Mouse (Mus musculus) lung, embryonic 16.5 days (tissue): ENCODE results near the gene Faxc. TPM values are rescaled to one million over a fixed set of nuclear protein-coding genes. Genes with fewer than 3 reads are reported as not detected.

Experiments
- ATAC-seq: fragments of 200-750 bp; cut with Nextera tagmentation; 2 replicates; pipeline ENCODE4 v1.8.0; 2017; ENCODE audit warnings: low read depth, mild to moderate bottlenecking, moderate library complexity
- H3K27ac ChIP-seq: fragments of 300-500 bp; sonication (generic); 2 replicates; pipeline ENCODE4 v1.5.1; 2014; ENCODE audit warnings: mild to moderate bottlenecking, control low read depth, low read length
- H3K27me3 ChIP-seq: fragments of 300-500 bp; sonication (generic); 2 replicates; pipeline ENCODE4 v1.6.1; 2014; ENCODE audit warnings: low read depth, low read length, mixed read lengths; ENCODE audit not compliant: control insufficient read depth, insufficient read depth
- H3K36me3 ChIP-seq: fragments of 300-500 bp; sonication (generic); 2 replicates; pipeline ENCODE4 v1.6.1; 2014; ENCODE audit warnings: low read length; ENCODE audit not compliant: control insufficient read depth, insufficient read depth
- H3K4me1 ChIP-seq: fragments of 300-500 bp; sonication (generic); replicated peaks from 2 replicates; pipeline ENCODE4 v1.6.1; 2014; ENCODE audit warnings: low read length, mixed read lengths; ENCODE audit not compliant: control insufficient read depth, insufficient read depth
- H3K4me2 ChIP-seq: fragments of 300-500 bp; sonication (generic); 2 replicates; pipeline ENCODE4 v1.6.1; 2014; ENCODE audit warnings: low read depth, low read length, control low read depth
- H3K4me3 ChIP-seq: fragments of 300-500 bp; sonication (generic); 2 replicates; pipeline ENCODE4 v1.5.1; 2014; ENCODE audit warnings: mild to moderate bottlenecking, low read length, control low read depth
- H3K9ac ChIP-seq: fragments of 300-500 bp; sonication (generic); 2 replicates; pipeline ENCODE4 v1.6.1; 2014; ENCODE audit warnings: low read length, control low read depth
- H3K9me3 ChIP-seq: fragments of 300-500 bp; sonication (generic); 2 replicates; pipeline ENCODE4 v1.6.1; 2016; ENCODE audit warnings: low read length; ENCODE audit not compliant: control insufficient read depth
- WGBS: fragments of 180-500 bp; shearing (Covaris S2); extraction: QIAGEN DNeasy Blood & Tissue Kit; methylation state at CpG from one replicate; pipeline ENCODE4 v1.1.7; 2014; 5-methylcytosine and 5-hydroxymethylcytosine counted together
- polyA plus RNA-seq: library from polyadenylated mRNA; unstranded; fragments of >200 nt; fragmentation: Nextera tagmentation; extraction: Ambion mirVana; gene quantifications from 2 replicates; pipeline ENCODE4 v1.2.1, GENCODE M21; 2015

The Faxc gene
- polyA plus RNA-seq, 1 experiment from 2014 or later: 2.6 TPM

DNA sequence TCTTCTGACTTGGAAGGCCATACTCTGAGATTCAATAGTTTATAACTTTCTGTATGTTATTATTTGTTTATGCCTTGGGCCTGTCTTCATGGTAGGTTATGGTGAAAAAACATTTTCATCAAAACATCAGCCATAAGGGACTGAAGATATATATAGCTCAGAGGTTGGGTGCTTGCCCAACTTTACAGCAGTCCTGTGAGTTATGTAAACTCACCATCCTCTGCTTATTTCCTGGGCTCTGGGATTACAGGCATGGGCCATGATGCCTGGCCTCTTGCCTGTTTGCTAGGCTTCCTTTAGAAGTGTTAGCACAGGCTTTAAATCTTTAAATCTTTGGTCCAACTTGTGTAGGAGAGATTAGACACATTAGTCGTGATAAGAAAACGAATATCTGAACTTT is 21.1 kb downstream of the Faxc start:
- no peak for ATAC-seq
- H3K36me3 ChIP-seq: no peaks in the 10 kb centered on the region; the same call in 1 of the 2 replicates
- H3K4me2 ChIP-seq: no peak overlapping the region
- H3K27ac ChIP-seq: no peak overlapping the region
- no peaks in the 10 kb centered on the region for H3K27me3 ChIP-seq
- H3K9me3 ChIP-seq: no peaks in the 10 kb centered on the region
- no peak overlapping the region for H3K9ac ChIP-seq
- H3K4me1 ChIP-seq: no peaks in the 10 kb centered on the region
- WGBS: 52% methylated on average over 2 of the region's 2 CpGs
- H3K4me3 ChIP-seq: no peak overlapping the region

- H3K4me2 ChIP-seq: no peak overlapping the region
- no peak overlapping the region for H3K4me3 ChIP-seq
- H3K36me3 ChIP-seq: no peaks in the 10 kb centered on the region; the same call in 1 of the 2 replicates
- H3K9me3 ChIP-seq: no peaks in the 10 kb centered on the region
- H3K27ac ChIP-seq: no peak overlapping the region
- WGBS: 58% methylated on average over 7 of the region's 7 CpGs
- H3K9ac ChIP-seq: no peak overlapping the region
- ATAC-seq: 0 out of 2 replicates have a peak, but pooled peaks have one; percentile 20
- no peaks in the 10 kb centered on the region for H3K4me1 ChIP-seq
- H3K27me3 ChIP-seq: no peaks in the 10 kb centered on the region
Measured at GRCm38 (mm10) chr4:21957570-21958321, 26.6 kb downstream of the Faxc start.

DNA sequence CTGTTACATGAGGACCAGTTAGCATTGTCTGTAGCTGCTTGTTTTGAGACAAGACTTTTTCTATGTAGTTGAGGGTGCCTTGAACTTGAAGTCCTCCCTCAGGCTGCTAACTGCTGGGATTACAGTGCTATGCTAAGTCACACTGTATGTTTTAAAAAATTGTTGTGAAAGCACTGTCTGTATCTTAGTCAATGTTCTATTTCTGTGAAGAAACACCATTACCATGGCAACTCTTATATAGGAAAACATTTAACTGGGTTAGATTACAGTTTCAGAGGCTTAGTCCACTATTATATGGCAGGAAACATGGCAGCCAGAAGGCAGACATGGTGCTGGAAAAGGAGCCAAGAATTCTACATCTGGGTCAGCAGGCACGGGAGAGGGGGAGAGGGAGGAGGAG is 40.8 kb downstream of the Faxc start:
- ATAC-seq: no peak
- Histone ChIP-seq H3K4me2 (no peak overlapping the region), H3K36me3 (no peaks in the 10 kb centered on the region), H3K9me3 (no peaks in the 10 kb centered on the region), H3K4me3 (no peak overlapping the region), H3K4me1 (no peaks in the 10 kb centered on the region), H3K27ac (no peak overlapping the region), H3K9ac (no peak overlapping the region), H3K27me3 (no peaks in the 10 kb centered on the region)
- whole genome bisulfite sequencing: 23% methylated on average over 1 of the region's 1 CpGs

- WGBS: 13% methylated on average over 3 of the region's 3 CpGs
- H3K27me3 ChIP-seq: no peaks in the 10 kb centered on the region
- no peak overlapping the region for H3K9ac ChIP-seq
- no peaks in the 10 kb centered on the region for H3K4me1 ChIP-seq
- no peak overlapping the region for H3K4me2 ChIP-seq
- ATAC-seq: no peak
- H3K36me3 ChIP-seq: no peaks in the 10 kb centered on the region
- H3K4me3 ChIP-seq: no peak overlapping the region
- H3K27ac ChIP-seq: no peak overlapping the region
- no peaks in the 10 kb centered on the region for H3K9me3 ChIP-seq
Measured at GRCm38 (mm10) chr4:21974126-21974525, 43.0 kb downstream of the Faxc start.

- no peak for ATAC-seq
- H3K27me3 ChIP-seq: no peaks in the 10 kb centered on the region
- H3K4me3 ChIP-seq: no peak overlapping the region
- no peak overlapping the region for H3K4me2 ChIP-seq
- H3K27ac ChIP-seq: no peak overlapping the region
- WGBS: 61% methylated on average over 4 of the region's 4 CpGs
- H3K4me1 ChIP-seq: no peaks in the 10 kb centered on the region
- H3K9me3 ChIP-seq: no peaks in the 10 kb centered on the region
- H3K9ac ChIP-seq: no peak overlapping the region
- no peaks in the 10 kb centered on the region for H3K36me3 ChIP-seq
Measured at GRCm38 (mm10) chr4:21980471-21980870, 49.3 kb downstream of the Faxc start.

GRCm38 (mm10) chr4:21982449-21982848 is 51.3 kb downstream of the Faxc start:
- H3K9me3 ChIP-seq: no peaks in the 10 kb centered on the region
- H3K9ac ChIP-seq: no peak overlapping the region
- H3K36me3 ChIP-seq: no peaks in the 10 kb centered on the region
- H3K27me3 ChIP-seq: no peaks in the 10 kb centered on the region
- H3K4me1 ChIP-seq: no peaks in the 10 kb centered on the region
- no peak overlapping the region for H3K27ac ChIP-seq
- ATAC-seq: no peak
- 93% methylated on average over 9 of the region's 9 CpGs for whole genome bisulfite sequencing
- H3K4me3 ChIP-seq: no peak overlapping the region
- H3K4me2 ChIP-seq: no peak overlapping the region

GRCm38 (mm10) chr4:21986857-21987256 is 55.7 kb downstream of the Faxc start:
- Histone ChIP-seq H3K9ac (no peak overlapping the region), H3K4me2 (no peak overlapping the region), H3K27me3 (no peaks in the 10 kb centered on the region), H3K27ac (no peak overlapping the region), H3K9me3 (no peaks in the 10 kb centered on the region), H3K36me3 (no peaks in the 10 kb centered on the region), H3K4me3 (no peak overlapping the region), H3K4me1 (no peaks in the 10 kb centered on the region)
- 76% methylated on average over 8 of the region's 8 CpGs for WGBS
- no peak for ATAC-seq

- Histone ChIP-seq H3K9me3 (no peaks in the 10 kb centered on the region), H3K36me3 (no peaks in the 10 kb centered on the region), H3K4me1 (no peaks in the 10 kb centered on the region), H3K9ac (no peak overlapping the region), H3K4me2 (no peak overlapping the region), H3K27ac (no peak overlapping the region), H3K4me3 (no peak overlapping the region), H3K27me3 (no peaks in the 10 kb centered on the region)
- no peak for ATAC-seq
- 83% methylated on average over 10 of the region's 10 CpGs for WGBS
Measured at GRCm38 (mm10) chr4:21987460-21987859, 56.3 kb downstream of the Faxc start.

DNA sequence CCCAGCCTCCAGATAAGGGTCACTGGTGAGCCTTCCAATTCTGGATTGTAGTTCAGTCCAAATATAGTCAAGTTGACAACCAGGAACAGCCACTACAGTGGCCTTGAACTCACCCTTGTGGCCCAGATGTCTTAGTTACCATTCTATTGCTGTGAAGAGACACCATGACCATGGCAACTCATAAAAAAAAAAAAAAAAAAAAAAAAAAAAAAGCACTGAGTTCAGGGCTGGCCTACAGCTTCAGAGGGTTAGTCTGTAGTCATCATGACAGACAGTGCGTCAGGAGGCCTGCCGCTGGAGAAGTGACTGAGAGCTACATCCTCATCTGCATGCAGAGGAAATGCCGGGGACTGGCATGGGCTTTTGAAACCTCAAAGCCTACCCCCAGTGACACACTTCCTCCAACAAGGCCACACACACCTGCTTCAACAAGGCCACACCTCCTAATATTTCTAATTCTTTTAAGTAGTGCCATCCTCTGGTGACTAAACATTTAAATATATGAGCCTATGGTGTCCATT is 58.5 kb downstream of the Faxc start:
- ATAC-seq: no peak

More for the DNA sequence above, 58.5 kb downstream of the Faxc start:
- no peaks in the 10 kb centered on the region for H3K27me3 ChIP-seq
- no peak overlapping the region for H3K4me2 ChIP-seq
- H3K9me3 ChIP-seq: no peaks in the 10 kb centered on the region
- 0 out of 2 replicates have a peak, but pooled peaks cover 2% of the 10 kb centered on the region for H3K36me3 ChIP-seq
- H3K4me1 ChIP-seq: no peaks in the 10 kb centered on the region
- H3K27ac ChIP-seq: no peak overlapping the region
- no peak overlapping the region for H3K9ac ChIP-seq
- H3K4me3 ChIP-seq: no peak overlapping the region
- WGBS: 72% methylated on average over 3 of the region's 3 CpGs
